19 mouse cellular contexts compared by ENCODE assay signal in genomic region chr2:114144915-114145314, GRCm38 (mm10). TPM values are rescaled to one million over a fixed set of nuclear protein-coding genes. Genes with fewer than 3 reads are reported as not detected.
A peak's percentile ranks its signal among the peaks of the same experiment; 100 is the strongest.
DNase-seq lines count a peak whose midpoint lies in the region; ATAC-seq and TF ChIP-seq lines count a peak whose summit lies in the region.
"Had no signal": no experiment of that assay in that cellular context is flagged by ENCODE, and none has a peak within 500 bp of the region (broad histone marks: within the 10 kb centered on the region; RNA-seq: fewer than 3 reads in every experiment).

No protein-coding gene starts in this region.

- no peak overlapping the region for H3K4me2 ChIP-seq in heart, embryonic 16.5 days (ENCODE audit: low read depth, low read length)
- H3K4me2 ChIP-seq: embryonic facial prominence, embryonic 13.5 days; heart, embryonic 11.5 days; hindbrain, embryonic 14.5 days; limb, embryonic 15.5 days; liver, embryonic 15.5 days; neural tube, embryonic 12.5 days had no signal

- no peak for TF ChIP-seq EP300 in heart, adult 2 months (IDR thresholded peaks at IDR 0.05; ENCODE audit: insufficient read depth, low read depth, low read length)

- peak; percentile 77 for ATAC-seq in heart, embryonic 16.5 days (replicated peaks; ENCODE audit: extremely low read depth, insufficient read depth, low FRiP score)
- 0 out of 2 replicates have a peak, but pooled peaks have one; percentile 40 for ATAC-seq in monocyte, adult 5-6 weeks (replicated peaks; ENCODE audit: insufficient number of reproducible peaks, low FRiP score, low TSS enrichment, poor library complexity, severe bottlenecking)
- ATAC-seq: forebrain, embryonic 14.5 days; intestine, embryonic 16.5 days; midbrain, embryonic 16.5 days had no signal

- WGBS in heart, embryonic 16.5 days, result 83% methylated on average over 5 of the region's 5 CpGs
- WGBS in heart, adult 2 months, result 91% methylated on average over 5 of the region's 5 CpGs

- TF ChIP-seq CTCF in heart, adult 2 months (IDR thresholded peaks at IDR 0.05), result no peak
- TF ChIP-seq CTCF in left cerebral cortex, adult 2 months (IDR thresholded peaks at IDR 0.05), result no peak

- peaks cover 46% of the 10 kb centered on the region for H3K36me3 ChIP-seq in heart, embryonic 16.5 days (ENCODE audit: control insufficient read depth, insufficient read depth)
- 0 out of 2 replicates have a peak, but pooled peaks cover 2% of the 10 kb centered on the region for H3K36me3 ChIP-seq in heart, adult 2 months (ENCODE audit: control insufficient read depth, insufficient read depth, low read length)

- no peaks in the 10 kb centered on the region for H3K9me3 ChIP-seq in heart, embryonic 16.5 days (replicated peaks; ENCODE audit: control insufficient read depth, low read length)
- H3K9me3 ChIP-seq: embryonic facial prominence, embryonic 13.5 days; limb, embryonic 15.5 days; liver, embryonic 15.5 days; neural tube, embryonic 12.5 days had no signal

- TF ChIP-seq POLR2A in heart, adult 2 months (IDR thresholded peaks at IDR 0.05; ENCODE audit: insufficient read depth, low read depth, low read length), result no peak

- H3K4me1 ChIP-seq in heart, embryonic 16.5 days (ENCODE audit: control insufficient read depth, insufficient read depth, low read length), result no peaks in the 10 kb centered on the region; the same call in 1 of the 2 replicates
- no peaks in the 10 kb centered on the region for H3K4me1 ChIP-seq in heart, adult 2 months (ENCODE audit: control insufficient read depth, insufficient read depth, low read length)
- H3K4me1 ChIP-seq: embryonic facial prominence, embryonic 13.5 days; limb, embryonic 15.5 days; liver, embryonic 15.5 days; neural tube, embryonic 12.5 days had no signal

- H3K9ac ChIP-seq in heart, embryonic 16.5 days (ENCODE audit: low read length), result no peak overlapping the region
- no peak overlapping the region for H3K9ac ChIP-seq in heart, adult 2 months (ENCODE audit: low read depth, low read length)
- H3K9ac ChIP-seq: embryonic facial prominence, embryonic 13.5 days; hindbrain, embryonic 14.5 days; limb, embryonic 15.5 days; liver, embryonic 15.5 days; neural tube, embryonic 12.5 days had no signal

- H3K79me2 ChIP-seq in heart, adult 2 months (replicated peaks; ENCODE audit: control insufficient read depth, insufficient read depth, low read length), result no peaks in the 10 kb centered on the region

- H3K27ac ChIP-seq in heart, embryonic 16.5 days (ENCODE audit: low read length), result no peak overlapping the region
- H3K27ac ChIP-seq in heart, adult 2 months, result no peak overlapping the region
- H3K27ac ChIP-seq in left cerebral cortex, adult 2 months, result no peak overlapping the region
- H3K27ac ChIP-seq: embryonic facial prominence, embryonic 13.5 days; hindbrain, embryonic 14.5 days; limb, embryonic 15.5 days; liver, embryonic 15.5 days; neural tube, embryonic 12.5 days had no signal

- no peak overlapping the region for H3K4me3 ChIP-seq in heart, embryonic 16.5 days (ENCODE audit: low read length)
- H3K4me3 ChIP-seq in heart, adult 2 months, result no peak overlapping the region
- no peak overlapping the region for H3K4me3 ChIP-seq in left cerebral cortex, adult 2 months
- H3K4me3 ChIP-seq: embryonic facial prominence, embryonic 13.5 days; limb, embryonic 15.5 days; liver, embryonic 15.5 days; neural tube, embryonic 12.5 days had no signal

- no peaks in the 10 kb centered on the region for H3K27me3 ChIP-seq in heart, embryonic 16.5 days (ENCODE audit: control insufficient read depth, insufficient read depth, low read length)
- H3K27me3 ChIP-seq in heart, adult 2 months (ENCODE audit: control insufficient read depth, insufficient read depth, low read length), result no peaks in the 10 kb centered on the region
- H3K27me3 ChIP-seq: embryonic facial prominence, embryonic 13.5 days; limb, embryonic 15.5 days; liver, embryonic 15.5 days; neural tube, embryonic 12.5 days had no signal

- DNase-seq in heart, adult 2 months, result no peak
- peak; percentile 66 to 82 for DNase-seq in CD8-positive naive resting alpha-beta T cell, adult 2 months (ENCODE audit: low read depth in 2 of 2, low spot score in 2 of 2)
- DNase-seq in thymus, postnatal 10 days (ENCODE audit: low spot score in 2 of 2), result peak; percentile 39 to 42
- DNase-seq in yolk sac, embryonic 10.5 days (ENCODE audit: low spot score), result no peak
- no peak for DNase-seq in frontal cortex, postnatal 14 days (ENCODE audit: low spot score in 2 of 2)
- DNase-seq in left cerebral cortex, adult 2 months (ENCODE audit: extremely low spot score in 1 of 2, low spot score in 2 of 2), result no peak
- DNase-seq: gastrocnemius, postnatal 36 days; right cerebral cortex, postnatal 25 days had no signal

- intact Hi-C loops in heart, adult 2 months (cut with DNase I), result loop anchor here (5.0 kb wide), 4 partner anchors 43 to 193 kb away; no protein-coding TSS in a partner anchor
- intact Hi-C loops in left cerebral cortex, adult 2 months (cut with DNase I), result loop anchor here (1.0 kb wide), 1 partner anchor 279 kb away; no protein-coding TSS in a partner anchor

RNA-seq across cellular contexts. Expression of gene Aqr, which starts 41.9 kb away (rescaled TPM):
- polyA plus RNA-seq in heart, embryonic 16.5 days (2015; fragmentation: Nextera tagmentation; extraction: Ambion mirVana), result 21.9 and 23.8 TPM in 2 replicates
- 10 to 100 TPM; 17.6 to 17.7 TPM for total RNA-seq in heart, adult 2 months (2021)
- polyA plus RNA-seq in heart, adult 2 months (2012; rRNA removed), result 10.3 and 16.0 TPM in 2 replicates
- 49.2 to 85.2 TPM (median 72.3 TPM) in 3 replicates for total RNA-seq in monocyte, adult 5-6 weeks (2017)
- total RNA-seq in left cerebral cortex, adult 2 months (2021), result 10 to 100 TPM; 31.0 to 33.1 TPM

RNA-seq across cellular contexts. Expression of gene Zfp770, which starts 56.4 kb away (rescaled TPM):
- 2.8 and 3.1 TPM in 2 replicates for polyA plus RNA-seq in heart, embryonic 16.5 days (2015; fragmentation: Nextera tagmentation; extraction: Ambion mirVana)
- total RNA-seq in heart, adult 2 months (2021), result 10 to 100 TPM; 16.8 to 18.6 TPM
- 3.4 and 9.0 TPM in 2 replicates for polyA plus RNA-seq in heart, adult 2 months (2012; rRNA removed)
- 18.5 to 31.9 TPM (median 22.4 TPM) in 3 replicates for total RNA-seq in monocyte, adult 5-6 weeks (2017)
- 10 to 100 TPM; 22.1 to 22.3 TPM for total RNA-seq in left cerebral cortex, adult 2 months (2021)

Comparison
In these comparisons a context has a peak if more than half of its experiments do, and no peak if none do; other contexts are left out.
1. DNase-seq: peak in CD8-positive naive resting alpha-beta T cell, adult 2 months (2 of 2) and thymus, postnatal 10 days (2 of 2); none in heart, adult 2 months (0 of 2), yolk sac, embryonic 10.5 days (single experiment), frontal cortex, postnatal 14 days (0 of 2) and left cerebral cortex, adult 2 months (0 of 2).